Mouse (Mus musculus) bone marrow, adult 2 months (tissue): Measurements from ENCODE around the gene Crebl2. TPM values are rescaled to one million over a fixed set of nuclear protein-coding genes. Genes with fewer than 3 reads are reported as not detected.

Source experiments
- H3K27ac ChIP-seq: fragments of 200-500 bp; 2 replicates; pipeline ENCODE4 v1.5.1; 2012; ENCODE audit warnings: low read depth, mild to moderate bottlenecking, control low read depth, inconsistent platforms, low read length; ENCODE audit not compliant: control insufficient read depth, poor library complexity, insufficient read depth
- H3K4me1 ChIP-seq: fragments of 200-500 bp; 2 replicates; pipeline ENCODE4 v1.6.1; 2011; ENCODE audit warnings: low read length; ENCODE audit not compliant: control insufficient read depth, insufficient read depth
- H3K4me3 ChIP-seq: fragments of 200-500 bp; replicated peaks from 2 replicates; pipeline ENCODE3; 2011; ENCODE audit warnings: mild to moderate bottlenecking, low read depth, low read length, control low read depth; ENCODE audit not compliant: control insufficient read depth
- CTCF ChIP-seq: fragments of 200-500 bp; IDR thresholded peaks from 2 replicates; pipeline ENCODE4 v1.5.1; 2011; ENCODE audit warnings: low read length, control low read depth; ENCODE audit not compliant: control insufficient read depth, insufficient read depth
- POLR2A ChIP-seq: fragments of 200-500 bp; IDR thresholded peaks from 2 replicates; pipeline ENCODE4 v1.6.1; 2011; ENCODE audit warnings: low read depth, mild to moderate bottlenecking, control low read depth, low read length, borderline replicate concordance; ENCODE audit not compliant: control insufficient read depth
- WGBS: fragments of 180-500 bp; shearing (Covaris S2); methylation state at CpG from one replicate; pipeline ENCODE4 v1.1.7; 2018; 5-methylcytosine and 5-hydroxymethylcytosine counted together
- polyA plus RNA-seq: library from polyadenylated mRNA; stranded (reverse); fragments of >200 nt; gene quantifications from 2 replicates; pipeline ENCODE4 v1.2.4, GENCODE M21; 2011; ENCODE audit warnings: low replicate concordance; ENCODE audit not compliant: missing spikeins, insufficient read depth, insufficient read length

Gene Crebl2
- polyA plus RNA-seq, 1 experiment: 8.3 TPM

DNA sequence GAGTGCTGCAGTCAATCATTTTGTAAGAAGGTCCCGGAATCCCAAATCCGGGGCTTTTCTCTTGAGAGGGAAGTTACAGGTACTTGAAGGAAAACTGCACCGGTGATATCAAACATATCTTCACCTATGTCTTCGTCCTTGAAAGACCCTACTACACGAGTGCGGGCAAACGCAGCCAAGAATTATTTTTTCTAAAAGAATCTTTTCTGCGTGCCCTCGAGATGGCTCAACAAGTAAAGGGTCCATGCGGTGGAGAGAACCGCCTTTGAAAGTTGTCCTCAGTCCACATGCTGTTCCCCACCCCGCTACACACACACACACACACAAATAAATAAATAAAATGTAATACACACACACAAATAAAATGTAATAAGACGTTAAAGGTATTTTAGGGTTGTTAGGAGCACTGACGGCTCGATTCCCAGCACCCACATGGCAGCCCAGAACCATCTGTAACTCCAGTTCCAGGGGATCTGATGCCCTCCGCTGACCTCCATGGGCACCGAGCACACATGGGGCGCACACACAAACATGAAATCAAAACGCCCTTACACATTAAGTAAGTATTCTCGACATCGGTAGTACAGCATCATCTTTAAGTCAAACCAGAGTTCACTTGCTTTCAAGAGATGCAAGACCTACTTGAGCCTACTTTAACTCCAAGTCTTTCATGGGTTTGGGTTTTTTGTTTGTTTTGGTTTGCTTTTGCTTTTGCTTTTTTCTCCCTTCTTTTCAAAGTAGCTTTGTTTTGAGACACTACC is 36.7 kb upstream of the Crebl2 start:
- WGBS: 58% methylated on average over 21 of the region's 21 CpGs
- Histone ChIP-seq H3K27ac (peak overlapping the region; percentile 51), H3K4me1 (peaks cover 1% of the 10 kb centered on the region; the same call in 1 of the 2 replicates), H3K4me3 (peak overlapping the region; percentile 65)
- TF ChIP-seq CTCF: no peak
- TF ChIP-seq POLR2A: no peak

- TF ChIP-seq CTCF (peak; percentile 84), POLR2A (0 out of 2 replicates have a peak, but pooled peaks have one; percentile 12)
- no peak overlapping the region for H3K27ac ChIP-seq
- WGBS: 16% methylated on average over 21 of the region's 21 CpGs
- H3K4me3 ChIP-seq: no peak overlapping the region
- peaks cover 1% of the 10 kb centered on the region; the same call in 1 of the 2 replicates for H3K4me1 ChIP-seq
These were observed 35.9 kb upstream of the Crebl2 start for GRCm38 (mm10) chr6:134793911-134794520.

- peaks cover 1% of the 10 kb centered on the region; the same call in 1 of the 2 replicates for H3K4me1 ChIP-seq
- H3K27ac ChIP-seq: 0 out of 2 replicates have a peak overlapping the region, but pooled peaks have one; percentile 11
- WGBS: 15% methylated on average over 10 of the region's 10 CpGs
- H3K4me3 ChIP-seq: no peak overlapping the region
- no peak for TF ChIP-seq POLR2A
- no peak for TF ChIP-seq CTCF
These were observed 33.7 kb upstream of the Crebl2 start for GRCm38 (mm10) chr6:134796297-134796696.

GRCm38 (mm10) chr6:134801483-134801882 is 28.5 kb upstream of the Crebl2 start:
- WGBS: 87% methylated on average over 1 of the region's 1 CpGs
- H3K4me3 ChIP-seq: no peak overlapping the region
- no peak overlapping the region for H3K27ac ChIP-seq
- TF ChIP-seq POLR2A (no peak), CTCF (no peak)
- no peaks in the 10 kb centered on the region; the same call in 1 of the 2 replicates for H3K4me1 ChIP-seq

GRCm38 (mm10) chr6:134802641-134803043 is 27.3 kb upstream of the Crebl2 start:
- WGBS: 53% methylated on average over 9 of the region's 9 CpGs
- Histone ChIP-seq H3K27ac (no peak overlapping the region), H3K4me1 (no peaks in the 10 kb centered on the region; the same call in 1 of the 2 replicates), H3K4me3 (no peak overlapping the region)
- no peak for TF ChIP-seq CTCF
- no peak for TF ChIP-seq POLR2A

GRCm38 (mm10) chr6:134804736-134805277 is 25.1 kb upstream of the Crebl2 start:
- TF ChIP-seq POLR2A (no peak), CTCF (no peak)
- WGBS: 78% methylated on average over 5 of the region's 5 CpGs
- Histone ChIP-seq H3K4me1 (no peaks in the 10 kb centered on the region; the same call in 1 of the 2 replicates), H3K4me3 (no peak overlapping the region), H3K27ac (no peak overlapping the region)

GRCm38 (mm10) chr6:134806130-134806529 is 23.8 kb upstream of the Crebl2 start:
- Histone ChIP-seq H3K27ac (no peak overlapping the region), H3K4me3 (no peak overlapping the region), H3K4me1 (no peaks in the 10 kb centered on the region; the same call in 1 of the 2 replicates)
- TF ChIP-seq POLR2A: no peak
- no peak for TF ChIP-seq CTCF
- WGBS: 33% methylated on average over 6 of the region's 6 CpGs

- WGBS: 69% methylated on average over 2 of the region's 2 CpGs
- no peak overlapping the region for H3K4me3 ChIP-seq
- no peaks in the 10 kb centered on the region; the same call in 1 of the 2 replicates for H3K4me1 ChIP-seq
- TF ChIP-seq CTCF (no peak), POLR2A (no peak)
- no peak overlapping the region for H3K27ac ChIP-seq
These were observed 22.9 kb upstream of the Crebl2 start for GRCm38 (mm10) chr6:134807091-134807490.
